In the genomic region with DNA sequence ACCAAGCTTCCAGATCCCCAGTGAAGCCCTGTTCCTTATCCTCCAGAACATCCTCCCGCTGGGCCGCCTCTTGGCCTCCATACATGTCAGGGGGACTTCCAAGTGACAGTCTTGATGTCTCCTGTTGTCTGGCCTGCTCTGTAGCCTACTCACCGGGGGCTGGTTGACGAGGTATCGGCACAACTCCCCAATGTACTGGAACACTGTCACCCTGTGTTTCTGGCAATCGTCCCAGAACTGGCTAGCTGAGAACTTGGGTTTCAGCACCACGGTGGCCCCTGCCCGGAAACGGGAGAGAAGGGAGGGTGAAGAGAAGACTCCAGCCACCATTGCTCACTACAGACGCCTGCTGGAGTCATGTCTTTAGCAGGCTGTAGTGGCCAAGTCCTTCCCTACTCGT, we compare ENCODE assay signal across 9 mouse cellular contexts. TPM values are rescaled to one million over a fixed set of nuclear protein-coding genes. Genes with fewer than 3 reads are reported as not detected.
DNase-seq lines count a peak whose midpoint lies in the region; ATAC-seq lines count a peak whose summit lies in the region.
"Had no signal": no experiment of that assay in that cellular context is flagged by ENCODE, and none has a peak within 500 bp of the region (broad histone marks: within the 10 kb centered on the region; RNA-seq: fewer than 3 reads in every experiment).

No protein-coding gene starts in this region.

- peak overlapping the region; percentile 27 for H3K4me2 ChIP-seq in heart, embryonic 16.5 days (ENCODE audit: low read depth, low read length)
- peak overlapping the region; percentile 72 for H3K4me2 ChIP-seq in neural tube, embryonic 15.5 days

- H3K27me3 ChIP-seq in heart, embryonic 16.5 days (ENCODE audit: control insufficient read depth, insufficient read depth, low read length) = no peaks in the 10 kb centered on the region
- H3K27me3 ChIP-seq in neural tube, embryonic 15.5 days (replicated peaks) = no peaks in the 10 kb centered on the region

- H3K9ac ChIP-seq in heart, embryonic 16.5 days (ENCODE audit: low read length) = peak overlapping the region; percentile 3; the same call in 1 of the 2 replicates
- H3K9ac ChIP-seq in neural tube, embryonic 15.5 days (replicated peaks) = peak overlapping the region; percentile 91
- H3K9ac ChIP-seq: midbrain, embryonic 12.5 days had no signal

- DNase-seq in left cerebral cortex, postnatal 25 days (ENCODE audit: low spot score in 2 of 2) = peak; percentile 28 to 37
- no peak for DNase-seq in left cerebral cortex, adult 8-10 months (ENCODE audit: low spot score in 2 of 2)
- peak; percentile 65 for DNase-seq in adrenal gland, postnatal 25 days
- peak; percentile 52 for DNase-seq in layer of hippocampus, adult 9-11 months
- DNase-seq in urinary bladder, postnatal 36 days (ENCODE audit: low spot score in 2 of 2) = no peak

- no peak overlapping the region for H3K27ac ChIP-seq in heart, embryonic 16.5 days (ENCODE audit: low read length)
- H3K27ac ChIP-seq in neural tube, embryonic 15.5 days (replicated peaks) = peak overlapping the region; percentile 93; the same call in 1 of the 2 replicates
- H3K27ac ChIP-seq: midbrain, embryonic 12.5 days had no signal

- H3K4me1 ChIP-seq in heart, embryonic 16.5 days (ENCODE audit: control insufficient read depth, insufficient read depth, low read length) = peaks cover 25% of the 10 kb centered on the region
- peaks cover 45% of the 10 kb centered on the region for H3K4me1 ChIP-seq in neural tube, embryonic 15.5 days

- 26% methylated on average over 11 of the region's 11 CpGs for WGBS in heart, embryonic 16.5 days
- 61% methylated on average over 11 of the region's 11 CpGs for WGBS in neural tube, embryonic 15.5 days

- intact Hi-C loops in left cerebral cortex, postnatal 25 days (cut with DNase I) = no loop called here

- H3K4me3 ChIP-seq in heart, embryonic 16.5 days (ENCODE audit: low read length) = no peak overlapping the region
- peak overlapping the region; percentile 66 for H3K4me3 ChIP-seq in neural tube, embryonic 15.5 days (replicated peaks)

- no peak for ATAC-seq in heart, embryonic 16.5 days (replicated peaks; ENCODE audit: extremely low read depth, insufficient read depth, low FRiP score)
- ATAC-seq in neural tube, embryonic 15.5 days (ENCODE audit: low FRiP score) = no peak
- no peak for ATAC-seq in inflammation-experienced regulatory T-cells, adult 6 months

- H3K36me3 ChIP-seq in heart, embryonic 16.5 days (ENCODE audit: control insufficient read depth, insufficient read depth) = peaks cover 10% of the 10 kb centered on the region; the same call in 1 of the 2 replicates
- peaks cover 28% of the 10 kb centered on the region for H3K36me3 ChIP-seq in neural tube, embryonic 15.5 days

- no peaks in the 10 kb centered on the region for H3K9me3 ChIP-seq in heart, embryonic 16.5 days (replicated peaks; ENCODE audit: control insufficient read depth, low read length)
- H3K9me3 ChIP-seq in neural tube, embryonic 15.5 days (replicated peaks) = no peaks in the 10 kb centered on the region
- H3K9me3 ChIP-seq: midbrain, embryonic 12.5 days had no signal

RNA-seq across cellular contexts. Expression of gene Slc27a3, which starts 2.3 kb away (rescaled TPM):
- 1 to 10 TPM; 7.2 to 8.1 TPM for total RNA-seq in left cerebral cortex, postnatal 25 days (2021)
- total RNA-seq in left cerebral cortex, adult 8-10 months (2022) = 1 to 10 TPM; 5.7 to 7.9 (median 7.4) TPM
- total RNA-seq in adrenal gland, postnatal 25 days (2021) = 130 and 146 TPM in 2 replicates
- 5.6 and 6.7 TPM in 2 replicates for polyA plus RNA-seq in heart, embryonic 16.5 days (2015; fragmentation: Nextera tagmentation; extraction: Ambion mirVana)
- 30.5 and 34.3 TPM in 2 replicates for polyA plus RNA-seq in neural tube, embryonic 15.5 days (2015; fragmentation: Nextera tagmentation; extraction: Ambion mirVana)
- under 1 TPM in 1 of 3 experiments, not detected in 2; 0.31 TPM for polyA plus RNA-seq in inflammation-experienced regulatory T-cells, adult 6 months (2017; shearing (Covaris generic))

RNA-seq across cellular contexts. Expression of gene Ints3, which starts 45.9 kb away (rescaled TPM):
- total RNA-seq in left cerebral cortex, postnatal 25 days (2021) = 10 to 100 TPM; 64.3 to 70.2 TPM
- 10 to 100 TPM; 55.1 to 59.9 (median 59.0) TPM for total RNA-seq in left cerebral cortex, adult 8-10 months (2022)
- total RNA-seq in adrenal gland, postnatal 25 days (2021) = 91.2 and 92.3 TPM in 2 replicates
- 18.4 and 19.8 TPM in 2 replicates for polyA plus RNA-seq in heart, embryonic 16.5 days (2015; fragmentation: Nextera tagmentation; extraction: Ambion mirVana)
- polyA plus RNA-seq in neural tube, embryonic 15.5 days (2015; fragmentation: Nextera tagmentation; extraction: Ambion mirVana) = 29.8 and 31.5 TPM in 2 replicates
- 10 to 100 TPM; 15.6 to 18.0 (median 17.6) TPM for polyA plus RNA-seq in inflammation-experienced regulatory T-cells, adult 6 months (2017; shearing (Covaris generic))

Comparison
In these comparisons a context has a peak if more than half of its experiments do, and no peak if none do; other contexts are left out.
1. DNase-seq: peak in left cerebral cortex, postnatal 25 days (2 of 2), adrenal gland, postnatal 25 days (single experiment) and layer of hippocampus, adult 9-11 months (single experiment); none in left cerebral cortex, adult 8-10 months (0 of 2) and urinary bladder, postnatal 36 days (0 of 2).
2. RNA of gene Slc27a3, which starts 2.3 kb away (total RNA-seq): 130 to 146 TPM in adrenal gland, postnatal 25 days; 7.2 to 8.1 TPM in left cerebral cortex, postnatal 25 days and 5.7 to 7.9 TPM in left cerebral cortex, adult 8-10 months; every median in the first group is over 10 times any median in the second.